Mouse (Mus musculus): ENCODE results near the gene Sepsecs.

Sepsecs gene

GRCm38 (mm10) chr5:52610306-52610705 lies 59.2 kb downstream of the Sepsecs start:
- no peak for DNase-seq (ENCODE audit: low spot score in 2 of 2)

- DNase-seq (ENCODE audit: low spot score in 2 of 2): no peak
Measured at GRCm38 (mm10) chr5:52609672-52610071, 59.8 kb downstream of the Sepsecs start.

GRCm38 (mm10) chr5:52604582-52605041 lies 64.9 kb downstream of the Sepsecs start:
- no peak for DNase-seq (ENCODE audit: low spot score in 2 of 2)

GRCm38 (mm10) chr5:52590612-52591011 lies 78.9 kb downstream of the Sepsecs start:
- DNase-seq (ENCODE audit: low spot score in 2 of 2): no peak

Measured in cerebellum, postnatal 4 days (tissue).